Mouse (Mus musculus): ENCODE measurements around the gene Sfxn4. TPM values are rescaled to one million over a fixed set of nuclear protein-coding genes. Genes with fewer than 3 reads are reported as not detected.
"Not testable (repeated sequence)": the region's sequence is repeated elsewhere in the genome, so short reads cannot be mapped to it uniquely, and the experiment has no call there.

Gene Sfxn4
- polyA plus RNA-seq, 1 experiment: 0.16 TPM

- Histone ChIP-seq H3K36me3 (ENCODE audit: control insufficient read depth, insufficient read depth, low read length) (peaks cover 13% of the 10 kb centered on the region), H3K4me3 (ENCODE audit: low read depth, low read length) (peak within 1 kb of the TSS; percentile 73), H3K27ac (ENCODE audit: insufficient read depth, low read depth, low read length) (peak within 1 kb of the TSS; percentile 18), H3K4me1 (ENCODE audit: control insufficient read depth, insufficient read depth, insufficient read length, low read length) (no peaks in the 10 kb centered on the region; the same call in 1 of the 2 replicates), H3K27me3 (ENCODE audit: control insufficient read depth, insufficient read depth, low read length) (no peaks in the 10 kb centered on the region)
- 0% methylated on average over 28 of the region's 28 CpGs for WGBS
- TF ChIP-seq POLR2A (IDR thresholded peaks at IDR 0.05; ENCODE audit: low read depth, low read length) (peak; percentile 53; the same call in 1 of the 2 replicates), CTCF (IDR thresholded peaks at IDR 0.05; ENCODE audit: extremely low read depth, insufficient read length, insufficient replicate concordance, low read depth, low read length) (no peak)
Observed at GRCm38 (mm10) chr19:60874064-60874694, 12.9 kb upstream of the Sfxn4 start, which contains the start of gene Prdx3. Gene Prdx3, minus strand, starts transcription at chr19:60874556.

- under 1% methylated on average over 4 of the region's 4 CpGs for WGBS
- H3K27ac ChIP-seq (ENCODE audit: insufficient read depth, low read depth, low read length): peak overlapping the region; percentile 18; the same call in 1 of the 2 replicates
- H3K4me3 ChIP-seq (ENCODE audit: low read depth, low read length): peak overlapping the region; percentile 73; the same call in 1 of the 2 replicates
- H3K4me1 ChIP-seq (ENCODE audit: control insufficient read depth, insufficient read depth, insufficient read length, low read length): no peaks in the 10 kb centered on the region; the same call in 1 of the 2 replicates
- no peaks in the 10 kb centered on the region for H3K27me3 ChIP-seq (ENCODE audit: control insufficient read depth, insufficient read depth, low read length)
- peaks cover 18% of the 10 kb centered on the region for H3K36me3 ChIP-seq (ENCODE audit: control insufficient read depth, insufficient read depth, low read length)
- no peak for TF ChIP-seq POLR2A (IDR thresholded peaks at IDR 0.05; ENCODE audit: low read depth, low read length)
- TF ChIP-seq CTCF (IDR thresholded peaks at IDR 0.05; ENCODE audit: extremely low read depth, insufficient read length, insufficient replicate concordance, low read depth, low read length): no peak
Observed at GRCm38 (mm10) chr19:60873501-60873900, 12.2 kb upstream of the Sfxn4 start.

GRCm38 (mm10) chr19:60872272-60872671 lies 11.0 kb upstream of the Sfxn4 start:
- Histone ChIP-seq H3K4me1 (ENCODE audit: control insufficient read depth, insufficient read depth, insufficient read length, low read length) (no peaks in the 10 kb centered on the region; the same call in 1 of the 2 replicates), H3K27ac (ENCODE audit: insufficient read depth, low read depth, low read length) (no peak overlapping the region), H3K36me3 (ENCODE audit: control insufficient read depth, insufficient read depth, low read length) (peaks cover 24% of the 10 kb centered on the region), H3K27me3 (ENCODE audit: control insufficient read depth, insufficient read depth, low read length) (no peaks in the 10 kb centered on the region), H3K4me3 (ENCODE audit: low read depth, low read length) (no peak overlapping the region)
- 28% methylated on average over 1 of the region's 1 CpGs for WGBS
- no peak for TF ChIP-seq POLR2A (IDR thresholded peaks at IDR 0.05; ENCODE audit: low read depth, low read length)
- TF ChIP-seq CTCF (IDR thresholded peaks at IDR 0.05; ENCODE audit: extremely low read depth, insufficient read length, insufficient replicate concordance, low read depth, low read length): no peak

DNA sequence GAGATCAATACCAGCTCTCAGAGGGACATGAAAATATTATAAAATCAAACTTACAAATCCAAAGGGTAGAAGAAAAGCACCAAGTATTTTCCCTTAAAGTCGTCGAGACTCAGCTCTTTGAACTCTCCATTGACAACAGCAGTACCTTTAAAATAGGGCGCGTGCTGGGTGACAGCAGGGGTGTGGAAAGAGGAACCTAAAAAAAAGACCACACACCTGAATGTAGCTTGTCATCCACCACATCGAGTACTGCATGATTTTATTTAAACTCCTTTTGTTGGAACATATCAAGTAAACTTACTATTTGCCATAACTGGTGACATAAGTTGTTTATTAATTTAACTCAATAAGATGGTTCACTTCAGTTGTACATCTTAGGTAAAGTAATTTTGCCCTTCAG lies 10.1 kb upstream of the Sfxn4 start:
- no peak overlapping the region for H3K4me3 ChIP-seq (ENCODE audit: low read depth, low read length)
- TF ChIP-seq CTCF (IDR thresholded peaks at IDR 0.05; ENCODE audit: extremely low read depth, insufficient read length, insufficient replicate concordance, low read depth, low read length) (no peak), POLR2A (IDR thresholded peaks at IDR 0.05; ENCODE audit: low read depth, low read length) (no peak)
- 84% methylated on average over 5 of the region's 5 CpGs for WGBS
- no peaks in the 10 kb centered on the region for H3K27me3 ChIP-seq (ENCODE audit: control insufficient read depth, insufficient read depth, low read length)
- H3K4me1 ChIP-seq (ENCODE audit: control insufficient read depth, insufficient read depth, insufficient read length, low read length): no peaks in the 10 kb centered on the region; the same call in 1 of the 2 replicates
- H3K27ac ChIP-seq (ENCODE audit: insufficient read depth, low read depth, low read length): no peak overlapping the region
- H3K36me3 ChIP-seq (ENCODE audit: control insufficient read depth, insufficient read depth, low read length): peaks cover 24% of the 10 kb centered on the region

- no peaks in the 10 kb centered on the region for H3K27me3 ChIP-seq (ENCODE audit: control insufficient read depth, insufficient read depth, low read length)
- no peaks in the 10 kb centered on the region; the same call in 1 of the 2 replicates for H3K4me1 ChIP-seq (ENCODE audit: control insufficient read depth, insufficient read depth, insufficient read length, low read length)
- H3K4me3 ChIP-seq (ENCODE audit: low read depth, low read length): no peak overlapping the region
- TF ChIP-seq CTCF (IDR thresholded peaks at IDR 0.05; ENCODE audit: extremely low read depth, insufficient read length, insufficient replicate concordance, low read depth, low read length): no peak
- TF ChIP-seq POLR2A (IDR thresholded peaks at IDR 0.05; ENCODE audit: low read depth, low read length): no peak
- no peak overlapping the region for H3K27ac ChIP-seq (ENCODE audit: insufficient read depth, low read depth, low read length)
- H3K36me3 ChIP-seq (ENCODE audit: control insufficient read depth, insufficient read depth, low read length): peaks cover 25% of the 10 kb centered on the region
- WGBS: 95% methylated on average over 1 of the region's 1 CpGs
Observed at GRCm38 (mm10) chr19:60870489-60870888, 9.2 kb upstream of the Sfxn4 start.

GRCm38 (mm10) chr19:60866169-60866568 lies 4.9 kb upstream of the Sfxn4 start:
- not testable (repeated sequence) for H3K4me3 ChIP-seq (ENCODE audit: low read depth, low read length); H3K27ac ChIP-seq (ENCODE audit: insufficient read depth, low read depth, low read length); H3K4me1 ChIP-seq (ENCODE audit: control insufficient read depth, insufficient read depth, insufficient read length, low read length); H3K27me3 ChIP-seq (ENCODE audit: control insufficient read depth, insufficient read depth, low read length)
- WGBS: 95% methylated on average over 4 of the region's 4 CpGs
- H3K36me3 ChIP-seq (ENCODE audit: control insufficient read depth, insufficient read depth, low read length): peaks cover 26% of the 10 kb centered on the region

GRCm38 (mm10) chr19:60845731-60846130 lies 15.5 kb downstream of the Sfxn4 start:
- no peaks in the 10 kb centered on the region for H3K36me3 ChIP-seq (ENCODE audit: control insufficient read depth, insufficient read depth, low read length)
- H3K27ac ChIP-seq (ENCODE audit: insufficient read depth, low read depth, low read length): no peak overlapping the region
- H3K4me1 ChIP-seq (ENCODE audit: control insufficient read depth, insufficient read depth, insufficient read length, low read length): no peaks in the 10 kb centered on the region
- TF ChIP-seq POLR2A (IDR thresholded peaks at IDR 0.05; ENCODE audit: low read depth, low read length) (no peak), CTCF (IDR thresholded peaks at IDR 0.05; ENCODE audit: extremely low read depth, insufficient read length, insufficient replicate concordance, low read depth, low read length) (no peak)
- H3K4me3 ChIP-seq (ENCODE audit: low read depth, low read length): no peak overlapping the region
- no peaks in the 10 kb centered on the region for H3K27me3 ChIP-seq (ENCODE audit: control insufficient read depth, insufficient read depth, low read length)

All from small intestine, adult 2 months (tissue).